Mouse (Mus musculus) heart, embryonic 13.5 days (tissue): ENCODE data around the gene Tedc1. TPM values are rescaled to one million over a fixed set of nuclear protein-coding genes. Genes with fewer than 3 reads are reported as not detected.

Experiments used
- ATAC-seq: fragments of 200-750 bp; cut with Nextera tagmentation; 2 replicates; pipeline ENCODE4 v1.8.0; 2017; ENCODE audit warnings: moderate TSS enrichment; ENCODE audit not compliant: insufficient number of reproducible peaks, low FRiP score, low TSS enrichment; ENCODE audit errors: extremely low read depth
- H3K27ac ChIP-seq: fragments of 300-500 bp; sonication (generic); replicated peaks from 2 replicates; pipeline ENCODE4 v1.5.1; 2015; ENCODE audit warnings: moderate library complexity, mild to moderate bottlenecking, inconsistent platforms
- H3K27me3 ChIP-seq: fragments of 300-500 bp; sonication (generic); replicated peaks from 2 replicates; pipeline ENCODE4 v1.6.1; 2015; ENCODE audit warnings: mild to moderate bottlenecking, inconsistent platforms
- H3K36me3 ChIP-seq: fragments of 300-500 bp; sonication (generic); 2 replicates; pipeline ENCODE4 v1.6.1; 2015; ENCODE audit warnings: mild to moderate bottlenecking, inconsistent platforms
- H3K4me1 ChIP-seq: fragments of 300-500 bp; sonication (generic); 2 replicates; pipeline ENCODE4 v1.6.1; 2015; ENCODE audit warnings: inconsistent platforms
- H3K4me2 ChIP-seq: fragments of 300-500 bp; sonication (generic); 2 replicates; pipeline ENCODE4 v1.6.1; 2015; ENCODE audit warnings: inconsistent platforms, mild to moderate bottlenecking, moderate library complexity
- H3K4me3 ChIP-seq: fragments of 300-500 bp; sonication (generic); 2 replicates; pipeline ENCODE4 v1.5.1; 2015; ENCODE audit warnings: moderate library complexity, mild to moderate bottlenecking, inconsistent platforms
- H3K9ac ChIP-seq: fragments of 300-500 bp; sonication (generic); 2 replicates; pipeline ENCODE4 v1.6.1; 2015; ENCODE audit warnings: inconsistent platforms, mild to moderate bottlenecking, moderate library complexity
- H3K9me3 ChIP-seq: fragments of 300-500 bp; sonication (generic); 2 replicates; pipeline ENCODE4 v1.6.1; 2016; ENCODE audit warnings: inconsistent platforms
- WGBS: fragments of 180-500 bp; shearing (Covaris S2); methylation state at CpG from one replicate; pipeline ENCODE4 v1.1.7; 2015; ENCODE audit warnings: mixed read lengths; 5-methylcytosine and 5-hydroxymethylcytosine counted together
- polyA plus RNA-seq: library from polyadenylated mRNA; unstranded; fragments of >200 nt; fragmentation: Nextera tagmentation; extraction: Ambion mirVana; gene quantifications from 2 replicates; pipeline ENCODE4 v1.2.1, GENCODE M21; 2015

Tedc1 gene
- polyA plus RNA-seq, 1 experiment from 2014 or later, result 21.8 TPM

DNA sequence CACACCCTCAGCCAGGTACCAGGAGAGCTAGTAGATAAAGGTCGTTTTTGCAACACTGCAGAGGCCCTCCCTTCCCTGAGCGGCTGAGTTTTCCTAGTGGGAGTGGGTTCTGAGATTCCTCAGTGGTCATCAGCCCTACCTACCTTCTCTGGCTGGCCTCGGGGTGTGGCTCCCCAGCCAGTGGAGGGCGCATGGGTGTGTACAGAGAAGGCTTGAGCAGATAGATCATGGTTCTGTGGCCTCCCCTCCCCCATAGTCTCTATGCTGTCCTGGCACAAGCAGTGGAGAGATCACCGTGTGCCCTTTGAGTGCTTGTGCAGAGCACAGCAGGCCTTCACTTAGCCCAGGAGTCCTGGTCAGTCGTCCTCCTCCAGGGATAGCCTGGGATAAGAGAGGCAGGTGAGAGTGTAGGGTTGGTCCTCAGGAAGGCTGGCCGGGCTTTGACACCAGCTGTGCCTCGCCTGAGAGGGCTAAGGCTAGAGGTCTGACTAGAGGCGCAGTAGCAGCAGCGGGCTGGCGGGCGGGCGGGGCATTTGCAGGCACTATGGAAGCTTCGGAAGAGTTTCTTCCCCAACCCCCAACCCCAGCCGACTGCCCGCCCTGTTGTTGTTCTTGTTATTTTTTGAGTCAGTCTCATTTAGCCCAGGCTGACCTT lies 7.7 kb upstream of the Tedc1 start:
- 44% methylated on average over 16 of the region's 16 CpGs for WGBS
- Histone ChIP-seq H3K36me3 (peaks cover 29% of the 10 kb centered on the region), H3K4me3 (no peak overlapping the region), H3K9me3 (no peaks in the 10 kb centered on the region), H3K27ac (peak overlapping the region; percentile 74; the same call in 1 of the 2 replicates), H3K4me1 (peaks cover 91% of the 10 kb centered on the region), H3K27me3 (no peaks in the 10 kb centered on the region), H3K9ac (no peak overlapping the region), H3K4me2 (no peak overlapping the region)
- no peak for ATAC-seq

DNA sequence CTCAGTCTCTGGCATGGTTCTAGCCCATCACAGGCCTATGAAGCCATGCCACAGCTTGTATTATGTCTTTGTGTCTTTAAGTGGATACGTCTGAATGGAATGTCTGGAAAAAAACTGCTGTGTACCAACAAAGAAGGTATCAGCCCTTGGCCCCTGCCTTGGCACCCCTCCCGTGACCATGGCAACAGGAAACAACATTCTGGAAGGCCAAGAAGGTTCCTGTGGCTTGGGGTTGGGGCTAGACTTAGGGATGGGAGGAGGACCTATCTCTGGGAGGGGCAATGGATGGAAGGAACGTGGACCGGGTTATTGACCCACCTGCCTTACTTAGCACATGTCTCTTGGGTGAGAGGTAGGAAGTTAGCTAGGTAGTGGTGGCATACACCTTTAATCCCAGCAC lies 6.9 kb upstream of the Tedc1 start:
- Histone ChIP-seq H3K9ac (no peak overlapping the region), H3K27ac (no peak overlapping the region), H3K4me2 (no peak overlapping the region), H3K9me3 (no peaks in the 10 kb centered on the region), H3K4me1 (peaks cover 83% of the 10 kb centered on the region), H3K4me3 (no peak overlapping the region), H3K27me3 (no peaks in the 10 kb centered on the region), H3K36me3 (peaks cover 21% of the 10 kb centered on the region)
- 59% methylated on average over 4 of the region's 4 CpGs for WGBS
- ATAC-seq, result no peak

DNA sequence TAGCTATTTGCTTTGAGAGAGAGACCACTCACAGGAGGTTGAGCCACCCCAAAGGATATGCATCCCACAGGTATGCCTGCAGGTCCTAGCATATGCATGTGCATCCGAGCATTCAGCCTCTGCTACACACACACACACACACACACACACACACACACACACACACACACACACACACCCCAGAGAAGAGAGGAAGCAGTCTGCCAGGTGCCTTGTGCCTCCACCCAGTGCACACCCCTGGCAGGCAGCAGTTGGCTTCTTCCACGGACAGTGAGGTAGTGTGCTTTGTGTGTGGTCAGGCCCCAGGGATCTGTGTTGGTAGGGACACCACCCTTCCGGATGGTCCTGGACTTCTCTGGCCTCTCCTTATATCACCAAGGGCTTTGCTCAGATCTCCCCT lies 6.3 kb upstream of the Tedc1 start:
- no peak overlapping the region for H3K9ac ChIP-seq
- no peaks in the 10 kb centered on the region for H3K27me3 ChIP-seq
- no peak overlapping the region for H3K27ac ChIP-seq
- H3K9me3 ChIP-seq, result no peaks in the 10 kb centered on the region
- 67% methylated on average over 3 of the region's 3 CpGs for WGBS
- H3K4me1 ChIP-seq, result peaks cover 82% of the 10 kb centered on the region
- H3K4me3 ChIP-seq, result no peak overlapping the region
- H3K36me3 ChIP-seq, result peaks cover 15% of the 10 kb centered on the region
- no peak overlapping the region for H3K4me2 ChIP-seq
- ATAC-seq, result no peak

DNA sequence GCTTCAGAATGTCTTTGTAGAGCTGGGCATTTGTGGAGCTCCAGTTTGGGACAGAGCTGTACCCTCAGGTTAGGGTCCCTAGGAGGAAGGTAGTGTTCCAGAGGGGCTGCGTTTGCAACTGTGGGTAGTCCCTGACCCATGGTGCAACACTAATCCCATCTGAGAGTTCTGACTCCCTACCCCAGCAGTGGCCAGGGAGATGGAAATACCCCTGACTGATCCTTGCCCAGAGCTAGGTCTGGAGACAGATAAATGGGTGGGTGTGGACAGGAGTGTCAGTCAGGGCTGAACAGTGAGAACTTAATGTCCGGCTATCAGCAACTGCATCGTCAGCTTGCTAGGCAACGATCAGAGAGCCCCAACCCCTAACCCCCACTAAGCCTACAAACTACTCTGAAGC lies 5.6 kb upstream of the Tedc1 start:
- H3K36me3 ChIP-seq, result peaks cover 8% of the 10 kb centered on the region
- ATAC-seq, result no peak
- no peak overlapping the region for H3K4me3 ChIP-seq
- no peaks in the 10 kb centered on the region for H3K9me3 ChIP-seq
- 62% methylated on average over 4 of the region's 4 CpGs for WGBS
- H3K4me2 ChIP-seq, result no peak overlapping the region
- no peak overlapping the region for H3K27ac ChIP-seq
- no peak overlapping the region for H3K9ac ChIP-seq
- H3K27me3 ChIP-seq, result no peaks in the 10 kb centered on the region
- peaks cover 82% of the 10 kb centered on the region for H3K4me1 ChIP-seq

DNA sequence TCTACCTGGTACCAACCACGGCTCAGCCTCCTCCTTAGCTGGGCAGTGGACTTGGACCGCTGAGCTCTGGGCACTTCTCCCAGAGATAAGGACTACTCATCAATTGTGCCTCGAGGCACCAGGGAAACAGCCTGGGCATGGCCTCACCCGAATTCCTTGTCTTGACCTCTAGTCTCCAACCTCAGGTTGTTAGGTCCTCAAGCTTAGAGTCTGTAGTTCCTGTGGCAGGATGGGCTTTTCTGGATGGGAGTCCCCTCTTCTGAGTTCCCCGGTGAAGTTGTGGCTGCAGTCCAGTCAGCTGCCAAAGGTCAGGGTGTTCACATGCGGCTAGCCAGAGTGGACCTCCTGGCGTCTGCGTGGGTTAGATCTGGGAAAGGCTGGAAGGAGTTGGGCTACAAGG lies 5.2 kb upstream of the Tedc1 start:
- H3K9me3 ChIP-seq, result no peaks in the 10 kb centered on the region
- H3K4me1 ChIP-seq, result peaks cover 78% of the 10 kb centered on the region
- peaks cover 3% of the 10 kb centered on the region for H3K36me3 ChIP-seq
- peak overlapping the region; percentile 57 for H3K4me3 ChIP-seq
- WGBS, result 55% methylated on average over 8 of the region's 8 CpGs
- ATAC-seq, result no peak
- H3K4me2 ChIP-seq, result peak overlapping the region; percentile 84
- H3K27me3 ChIP-seq, result no peaks in the 10 kb centered on the region
- no peak overlapping the region for H3K27ac ChIP-seq
- no peak overlapping the region for H3K9ac ChIP-seq

DNA sequence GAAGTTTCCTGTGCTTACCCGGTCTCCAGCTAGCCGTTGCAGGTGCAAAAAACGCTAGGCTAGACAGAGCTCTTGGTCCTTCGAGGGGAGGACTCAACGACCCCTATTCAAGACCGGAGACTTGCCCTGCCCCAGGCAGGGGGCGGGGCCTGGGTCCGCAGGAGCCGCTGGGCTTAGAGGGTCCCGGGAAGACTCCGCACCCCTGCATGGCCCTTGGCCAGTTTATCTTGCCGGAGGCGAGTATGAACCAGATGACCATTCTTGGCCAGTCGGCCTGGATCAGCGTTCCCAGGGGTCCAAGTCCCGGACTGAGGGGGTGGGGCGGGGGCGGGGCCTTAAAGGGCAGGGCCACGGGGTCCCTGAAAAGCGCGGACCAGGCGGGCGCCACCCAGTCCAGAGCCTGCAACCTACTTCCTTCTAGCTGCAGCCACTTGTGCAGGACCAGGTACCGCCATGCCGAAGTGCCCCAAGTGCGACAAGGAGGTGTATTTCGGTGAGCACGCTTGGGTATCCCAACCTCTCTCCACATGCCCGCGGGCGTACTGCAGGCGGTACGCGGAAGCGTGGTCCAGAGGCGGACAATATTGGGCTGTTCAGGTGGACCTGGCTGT lies 4.5 kb upstream of the Tedc1 start:
- peaks cover 74% of the 10 kb centered on the region for H3K4me1 ChIP-seq
- ATAC-seq, result no peak
- peak overlapping the region; percentile 82 for H3K9ac ChIP-seq
- peak overlapping the region; percentile 57 for H3K4me3 ChIP-seq
- H3K4me2 ChIP-seq, result peak overlapping the region; percentile 84
- no peaks in the 10 kb centered on the region for H3K27me3 ChIP-seq
- no peaks in the 10 kb centered on the region for H3K36me3 ChIP-seq
- H3K27ac ChIP-seq, result no peak overlapping the region; the same call in 1 of the 2 replicates
- H3K9me3 ChIP-seq, result no peaks in the 10 kb centered on the region
- under 1% methylated on average over 34 of the region's 36 CpGs for WGBS

DNA sequence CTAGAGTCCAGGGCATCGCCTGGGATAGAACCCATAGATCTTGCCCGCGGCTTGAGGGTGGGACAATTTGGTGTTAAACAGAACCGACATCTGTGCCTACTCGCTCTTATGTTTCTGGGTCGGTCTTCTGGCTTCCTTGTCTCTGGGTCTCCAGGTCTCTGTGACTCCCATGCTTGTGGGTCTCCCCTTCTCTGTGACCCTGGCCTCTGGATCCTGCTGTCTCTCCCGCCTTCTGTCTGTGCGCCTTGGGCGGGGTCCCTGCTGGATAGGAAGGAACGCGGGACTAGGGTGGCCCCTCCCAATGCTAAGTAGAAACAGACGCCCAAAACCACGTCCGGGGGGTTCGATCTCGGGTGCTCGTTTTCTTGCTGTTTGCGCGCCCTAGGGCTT lies 4.0 kb upstream of the Tedc1 start:
- Histone ChIP-seq H3K9me3 (no peaks in the 10 kb centered on the region), H3K4me3 (peak overlapping the region; percentile 57), H3K4me2 (peak overlapping the region; percentile 84), H3K4me1 (peaks cover 74% of the 10 kb centered on the region), H3K27me3 (no peaks in the 10 kb centered on the region), H3K9ac (peak overlapping the region; percentile 82), H3K27ac (no peak overlapping the region), H3K36me3 (no peaks in the 10 kb centered on the region)
- no peak for ATAC-seq
- whole genome bisulfite sequencing, result 13% methylated on average over 19 of the region's 19 CpGs

DNA sequence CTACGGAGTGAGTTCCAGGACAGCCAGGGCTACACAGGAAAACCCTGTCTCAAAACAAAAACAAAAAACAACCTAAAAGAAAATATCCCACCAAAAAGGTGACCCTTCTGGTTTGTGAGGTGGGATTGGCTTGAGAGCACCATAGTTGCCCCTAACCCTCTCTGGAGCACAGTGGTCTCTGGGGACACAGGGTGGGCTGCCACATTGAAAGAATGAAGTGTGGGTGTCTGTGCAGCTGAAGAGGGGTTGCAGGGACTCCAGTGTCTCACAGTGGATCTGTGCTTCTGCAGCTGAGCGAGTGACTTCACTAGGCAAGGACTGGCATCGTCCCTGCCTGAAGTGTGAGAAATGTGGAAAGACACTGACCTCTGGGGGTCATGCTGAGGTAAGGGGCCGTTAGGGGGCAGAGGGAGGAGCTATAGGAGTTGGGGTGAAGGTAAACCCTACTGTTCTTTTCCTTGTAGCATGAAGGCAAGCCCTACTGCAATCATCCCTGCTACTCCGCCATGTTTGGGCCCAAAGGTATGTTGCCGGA lies 3.2 kb upstream of the Tedc1 start:
- Histone ChIP-seq H3K9me3 (no peaks in the 10 kb centered on the region), H3K27ac (no peak overlapping the region), H3K4me3 (peak overlapping the region; percentile 57), H3K4me2 (peak overlapping the region; percentile 84), H3K27me3 (no peaks in the 10 kb centered on the region), H3K9ac (peak overlapping the region; percentile 82), H3K4me1 (peaks cover 70% of the 10 kb centered on the region), H3K36me3 (peaks cover 4% of the 10 kb centered on the region)
- no peak for ATAC-seq
- 72% methylated on average over 6 of the region's 6 CpGs for WGBS

DNA sequence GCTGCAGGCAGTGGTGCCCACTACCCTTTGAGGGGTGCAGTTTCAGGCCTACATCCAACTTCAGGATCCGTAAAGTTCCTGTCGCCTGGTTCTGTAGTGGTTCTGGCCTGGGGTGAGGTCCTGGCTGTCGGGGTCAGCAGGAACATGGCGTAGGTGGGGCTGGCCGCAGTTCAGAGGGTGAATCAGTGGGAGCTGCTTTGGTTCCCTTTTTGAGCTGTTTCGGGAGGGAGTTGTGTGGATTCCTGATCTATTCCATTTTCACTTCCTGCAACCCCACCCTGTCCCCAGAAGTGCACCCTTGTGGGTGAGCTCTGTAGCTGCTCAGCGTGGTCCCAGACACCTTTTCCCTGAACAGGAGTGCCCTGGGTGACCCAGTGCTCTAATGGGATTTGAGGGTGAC lies 2.2 kb upstream of the Tedc1 start:
- H3K27ac ChIP-seq, result no peak overlapping the region
- no peak overlapping the region for H3K4me2 ChIP-seq
- ATAC-seq, result no peak
- no peak overlapping the region for H3K4me3 ChIP-seq
- no peaks in the 10 kb centered on the region for H3K9me3 ChIP-seq
- no peak overlapping the region for H3K9ac ChIP-seq
- H3K4me1 ChIP-seq, result peaks cover 61% of the 10 kb centered on the region
- no peaks in the 10 kb centered on the region for H3K27me3 ChIP-seq
- H3K36me3 ChIP-seq, result peaks cover 6% of the 10 kb centered on the region
- 91% methylated on average over 7 of the region's 7 CpGs for WGBS

DNA sequence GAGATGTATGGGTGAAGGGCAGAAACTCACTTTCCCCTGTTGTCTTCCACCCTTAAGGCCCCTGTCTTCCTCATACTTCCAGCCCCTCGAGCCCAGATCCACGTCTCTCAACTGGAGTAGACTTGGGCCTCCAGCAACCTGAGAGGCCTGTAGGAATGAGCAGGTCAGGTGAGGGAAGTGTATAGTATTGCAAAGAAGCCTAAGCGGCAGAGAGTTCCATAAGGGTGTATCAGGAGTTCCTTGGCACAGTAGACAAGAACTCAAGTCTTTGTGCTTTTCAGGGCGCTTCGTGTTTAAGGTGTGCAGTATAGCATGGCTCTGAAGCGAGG lies 1.5 kb upstream of the Tedc1 start:
- no peaks in the 10 kb centered on the region for H3K27me3 ChIP-seq
- no peak for ATAC-seq
- H3K4me1 ChIP-seq, result peaks cover 55% of the 10 kb centered on the region
- H3K36me3 ChIP-seq, result peaks cover 6% of the 10 kb centered on the region
- H3K9ac ChIP-seq, result peak overlapping the region; percentile 83
- H3K4me2 ChIP-seq, result peak overlapping the region; percentile 87
- H3K4me3 ChIP-seq, result peak overlapping the region; percentile 72
- 69% methylated on average over 6 of the region's 6 CpGs for WGBS
- peak overlapping the region; percentile 88 for H3K27ac ChIP-seq
- no peaks in the 10 kb centered on the region for H3K9me3 ChIP-seq

DNA sequence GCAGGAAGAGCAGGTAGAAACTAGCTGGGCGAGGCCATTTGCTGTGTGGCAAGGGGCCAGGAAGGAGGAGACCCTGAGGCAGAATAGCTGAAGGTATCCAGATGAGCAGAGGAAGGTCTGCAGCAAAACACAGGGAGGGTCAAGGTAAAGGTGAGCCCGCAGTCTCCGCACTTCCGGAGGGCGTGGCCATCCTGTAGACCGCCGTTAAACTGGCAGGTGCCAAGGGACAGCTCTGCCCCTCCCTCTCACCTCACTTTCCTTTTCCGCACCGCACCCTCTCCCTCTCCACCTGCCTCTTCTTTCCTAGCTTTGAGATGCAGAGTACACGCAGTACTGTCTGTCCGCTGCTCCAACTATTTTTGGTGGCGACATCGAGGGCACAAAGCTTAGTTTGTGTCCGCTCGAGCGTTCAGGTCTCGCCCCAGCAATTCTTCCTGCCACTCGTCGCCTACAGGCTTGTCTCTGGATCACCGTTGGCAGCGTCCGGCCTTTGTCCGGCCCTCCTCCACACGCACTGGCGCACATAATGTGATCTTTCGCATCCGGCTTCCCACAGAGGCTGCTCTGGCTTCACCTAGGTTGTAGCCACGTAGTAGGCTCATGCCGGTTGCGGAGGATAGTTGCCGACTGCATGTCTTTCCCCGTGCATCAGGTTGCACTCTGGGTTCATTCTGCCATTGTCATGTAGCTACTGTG lies 997 bp upstream of the Tedc1 start:
- Histone ChIP-seq H3K36me3 (peaks cover 8% of the 10 kb centered on the region), H3K4me2 (peak overlapping the region; percentile 87), H3K9me3 (no peaks in the 10 kb centered on the region), H3K9ac (peak overlapping the region; percentile 83), H3K4me3 (peak overlapping the region; percentile 72), H3K27me3 (no peaks in the 10 kb centered on the region), H3K4me1 (peaks cover 52% of the 10 kb centered on the region), H3K27ac (peak overlapping the region; percentile 88)
- ATAC-seq, result no peak
- WGBS, result 5% methylated on average over 32 of the region's 32 CpGs
